Mouse (Mus musculus): ENCODE data around the gene Scube2.

Gene Scube2

DNA sequence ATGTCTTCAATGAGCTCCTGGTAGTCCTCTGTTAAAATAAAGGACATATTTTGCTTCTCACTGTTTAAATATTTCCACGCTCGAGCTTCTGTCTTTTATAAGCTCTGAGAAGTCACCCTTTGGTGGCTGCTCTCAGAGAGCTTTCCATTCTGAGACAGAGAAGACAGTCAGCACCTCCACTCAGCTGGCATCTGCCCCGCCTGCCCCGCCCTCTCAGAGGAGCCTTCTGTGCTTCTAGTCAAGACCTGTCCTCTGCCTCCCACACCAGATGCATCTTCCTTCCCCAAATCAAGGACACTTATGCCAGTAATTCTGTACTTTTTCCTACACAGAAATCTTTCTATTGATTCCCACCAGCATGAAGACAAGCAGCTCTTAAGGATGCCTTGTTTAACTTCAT is 64.9 kb downstream of the Scube2 start:
- DNase-seq (ENCODE audit: low spot score in 2 of 2), result no peak

DNA sequence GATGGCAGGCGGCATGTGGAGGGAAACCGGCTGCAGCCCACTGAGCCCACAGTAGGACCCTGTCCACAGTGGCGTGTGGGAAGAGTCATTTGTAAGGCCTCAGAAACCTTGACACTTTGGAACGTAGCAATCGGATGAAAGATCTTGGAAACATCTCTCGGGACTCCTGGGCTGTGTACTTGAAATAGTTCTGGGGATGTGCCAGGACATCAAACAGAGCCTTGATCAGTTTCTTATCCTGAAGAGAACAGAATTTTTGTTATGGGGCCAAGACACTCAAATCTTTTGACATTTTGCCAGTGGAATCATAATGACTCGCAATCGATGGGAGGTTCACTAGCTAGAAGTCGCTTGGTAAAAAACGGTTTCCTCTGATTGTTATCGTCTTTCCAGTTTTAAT is 66.3 kb downstream of the Scube2 start:
- no peak for DNase-seq (ENCODE audit: low spot score in 2 of 2)

DNA sequence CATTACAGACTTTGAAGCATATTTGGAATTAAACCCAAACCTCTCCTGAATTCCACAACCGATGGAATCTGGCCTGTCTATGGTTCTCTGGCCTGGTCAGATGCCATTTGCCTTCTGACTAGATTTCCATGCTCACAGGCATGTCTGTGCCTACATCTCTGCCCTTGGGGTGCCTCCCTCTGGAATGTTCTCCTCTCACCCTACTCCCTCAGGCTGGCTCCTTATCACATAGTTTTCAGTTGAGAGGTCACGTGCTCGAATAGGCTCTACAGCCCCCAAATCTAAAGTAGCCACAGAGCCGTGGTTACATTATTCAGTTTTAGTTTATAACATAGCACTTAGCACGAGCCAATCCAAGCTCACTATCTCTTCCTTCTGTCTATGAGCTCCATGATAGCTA is 69.9 kb downstream of the Scube2 start:
- no peak for DNase-seq (ENCODE audit: low spot score in 2 of 2)

DNA sequence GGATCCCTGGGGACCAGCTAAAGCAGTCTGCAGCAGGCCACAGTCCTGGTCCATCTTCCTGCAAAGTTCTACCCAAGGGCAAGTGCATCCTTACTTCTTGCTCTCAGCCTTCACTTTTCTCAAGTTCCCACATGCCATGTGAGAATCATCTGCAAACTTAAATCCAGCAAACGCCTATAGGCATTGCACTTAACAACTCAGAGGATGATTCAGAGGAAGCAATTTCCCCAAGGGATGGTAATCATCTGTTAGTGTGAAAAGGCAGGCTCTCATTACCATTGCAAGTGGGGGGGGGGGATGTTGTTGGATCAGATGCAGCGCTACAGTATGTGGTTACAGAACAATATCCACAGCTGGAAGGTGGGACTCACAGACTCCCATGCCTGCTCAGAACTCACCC is 70.9 kb downstream of the Scube2 start:
- DNase-seq (ENCODE audit: low spot score in 2 of 2), result no peak

DNA sequence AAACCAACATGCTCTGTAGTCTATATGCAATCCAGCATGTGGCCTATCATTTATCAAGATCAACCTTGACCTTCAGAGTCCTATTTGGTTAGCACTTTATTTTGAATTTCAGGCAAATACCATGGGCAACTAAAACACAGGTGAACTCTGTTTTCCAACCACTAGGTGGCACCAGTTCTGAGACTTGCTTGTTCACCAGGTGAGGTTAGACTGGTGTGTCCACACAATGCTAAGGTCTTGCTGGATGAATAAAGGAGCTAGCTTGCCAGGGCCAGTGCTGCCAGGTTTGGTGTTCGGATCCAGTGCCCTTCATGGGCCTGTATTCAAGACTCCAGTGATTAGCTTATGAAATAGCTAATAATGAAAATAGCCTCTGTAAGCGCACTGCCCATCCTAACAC is 72.7 kb downstream of the Scube2 start:
- DNase-seq (ENCODE audit: low spot score in 2 of 2), result peak in 1 of 2 experiments; percentile 64

DNA sequence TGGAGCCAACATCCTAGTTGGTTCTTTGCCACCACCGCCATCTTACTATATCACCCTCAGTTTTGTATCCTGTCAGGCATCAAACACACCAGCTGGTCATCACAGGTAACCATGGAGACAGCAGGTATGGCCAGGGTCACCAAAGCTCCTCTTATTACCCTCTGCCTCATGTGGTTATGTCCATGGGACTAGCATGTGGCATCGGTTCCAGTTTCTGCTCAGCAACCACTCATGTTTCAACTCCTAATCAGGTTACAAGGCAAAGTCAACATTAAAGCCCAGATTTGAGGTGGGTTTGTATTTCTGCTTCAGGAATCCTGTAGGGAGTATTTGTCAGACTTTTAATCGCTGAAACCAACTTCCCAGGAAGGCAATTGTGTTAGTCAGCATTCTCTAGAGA is 74.7 kb downstream of the Scube2 start:
- no peak for DNase-seq (ENCODE audit: low spot score in 2 of 2)

DNA sequence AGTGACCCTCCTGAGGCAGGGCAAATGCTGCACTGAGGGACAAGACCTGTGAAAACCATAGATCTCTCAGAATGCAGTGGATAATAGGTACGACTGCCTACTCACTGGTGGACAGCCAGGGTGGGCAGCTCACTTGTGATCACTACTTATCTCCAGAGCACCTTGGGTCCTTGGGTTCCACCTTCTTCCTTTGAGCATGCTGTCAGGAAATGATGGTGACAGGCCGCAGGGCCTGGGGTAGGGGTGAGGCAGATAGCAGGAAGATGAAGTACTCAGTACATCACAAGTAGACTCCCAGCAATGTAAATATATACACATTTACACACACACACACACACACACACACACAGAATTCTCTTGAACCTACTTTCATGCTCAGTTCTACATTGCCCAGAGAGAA is 77.6 kb downstream of the Scube2 start:
- no peak for DNase-seq (ENCODE audit: low spot score in 2 of 2)

DNA sequence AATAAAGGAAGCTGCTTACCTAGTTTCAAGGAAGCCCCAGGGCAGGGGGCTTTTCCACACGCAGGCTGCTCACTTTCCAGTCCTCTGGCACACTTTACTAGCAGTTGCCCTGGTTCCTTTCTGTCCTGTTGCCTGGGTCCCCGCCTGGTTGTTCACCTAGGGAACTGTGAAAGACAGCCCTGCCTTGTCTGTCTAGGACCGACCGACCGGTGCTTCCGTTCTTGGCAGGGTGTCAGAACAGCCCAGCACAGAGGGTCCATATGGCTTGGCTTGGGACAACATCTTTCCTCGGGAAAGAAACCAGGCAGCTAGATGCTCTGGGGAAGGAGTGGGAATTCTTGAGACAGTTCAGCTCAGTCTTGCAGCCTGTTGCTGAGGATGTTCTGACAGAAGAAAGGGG is 82.2 kb downstream of the Scube2 start:
- DNase-seq (ENCODE audit: low spot score in 2 of 2), result peak in 1 of 2 experiments; percentile 13

DNA sequence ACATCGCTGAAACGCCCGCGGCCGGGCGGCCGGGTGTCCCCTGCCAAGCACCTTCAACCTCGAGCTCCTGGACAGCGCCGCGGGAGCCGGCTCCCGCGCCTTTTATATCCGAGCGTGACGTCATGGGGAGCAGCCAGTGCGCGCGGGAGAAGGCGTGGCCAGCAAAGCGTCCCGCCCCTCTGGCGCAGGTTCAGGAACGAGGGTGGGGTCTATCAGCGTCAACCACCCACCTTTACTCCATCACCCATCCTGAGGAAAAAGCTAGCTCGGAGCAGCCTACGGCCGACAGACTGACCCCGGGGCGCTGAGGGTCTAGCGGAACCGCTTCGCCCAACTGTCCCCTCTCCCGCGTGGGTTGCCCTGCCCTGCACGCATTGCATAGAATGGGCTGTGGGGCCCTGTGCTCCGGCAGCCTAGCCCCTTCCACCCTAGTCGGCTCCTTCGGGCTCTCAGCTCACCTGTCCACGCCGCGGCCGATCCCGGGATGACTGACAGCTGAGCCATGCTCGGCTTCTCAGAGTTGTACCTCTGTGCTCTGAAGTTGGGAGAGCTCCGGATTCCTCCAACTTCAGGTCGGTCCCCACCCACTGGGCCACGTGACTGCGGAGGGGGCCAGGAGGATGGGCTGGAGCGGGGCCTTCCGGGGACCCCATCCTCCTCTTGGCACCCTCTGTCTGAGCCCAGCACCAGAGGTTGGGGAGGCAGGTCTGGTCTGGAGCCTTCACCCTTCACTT is 83.8 kb downstream of the Scube2 start, which contains the start of gene Nrip3:
Nrip3 (minus strand) TSS at position 556 of the 734 bp plus-strand sequence.
- DNase-seq (ENCODE audit: low spot score in 2 of 2), result peak; percentile 38 to 79

DNA sequence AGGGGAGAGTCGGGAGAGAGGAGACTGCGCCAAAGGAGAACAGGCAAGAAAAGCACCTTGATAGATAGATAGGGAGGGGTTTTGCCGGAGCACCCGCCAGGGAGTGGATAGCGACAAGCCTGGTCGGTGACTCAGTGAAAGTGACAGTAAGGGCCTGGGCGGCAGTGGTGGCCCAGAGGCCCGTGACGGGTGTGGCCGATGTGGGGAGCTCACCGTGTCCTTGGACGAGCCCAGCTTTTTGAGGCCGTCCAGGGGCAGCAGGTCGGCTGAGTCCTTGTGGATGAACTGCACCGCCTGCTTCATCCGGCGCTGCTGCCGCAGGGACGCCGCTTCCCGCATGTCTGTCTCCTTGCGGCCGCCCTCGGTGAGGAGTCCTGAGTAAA is 84.4 kb downstream of the Scube2 start:
- no peak for DNase-seq (ENCODE audit: low spot score in 2 of 2)

DNA sequence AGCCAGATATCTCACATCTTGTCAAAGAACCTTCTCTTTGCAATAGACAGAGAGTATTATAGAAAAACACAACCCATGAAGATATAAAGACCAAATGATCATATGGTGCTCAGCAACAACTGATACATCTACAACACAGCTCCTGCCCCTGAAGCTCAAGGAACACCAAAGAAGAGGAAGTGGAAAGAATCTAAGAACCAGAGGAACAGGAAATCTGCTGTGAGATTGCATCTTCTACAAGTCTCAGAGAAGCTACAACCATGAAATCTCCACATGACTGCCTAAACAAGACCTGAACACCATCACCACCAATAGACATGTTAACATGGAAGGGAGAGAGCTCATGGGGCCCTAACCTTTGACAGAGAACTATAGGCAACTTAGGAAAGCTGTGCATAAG is 93.2 kb downstream of the Scube2 start:
- DNase-seq (ENCODE audit: low spot score in 2 of 2), result no peak

DNA sequence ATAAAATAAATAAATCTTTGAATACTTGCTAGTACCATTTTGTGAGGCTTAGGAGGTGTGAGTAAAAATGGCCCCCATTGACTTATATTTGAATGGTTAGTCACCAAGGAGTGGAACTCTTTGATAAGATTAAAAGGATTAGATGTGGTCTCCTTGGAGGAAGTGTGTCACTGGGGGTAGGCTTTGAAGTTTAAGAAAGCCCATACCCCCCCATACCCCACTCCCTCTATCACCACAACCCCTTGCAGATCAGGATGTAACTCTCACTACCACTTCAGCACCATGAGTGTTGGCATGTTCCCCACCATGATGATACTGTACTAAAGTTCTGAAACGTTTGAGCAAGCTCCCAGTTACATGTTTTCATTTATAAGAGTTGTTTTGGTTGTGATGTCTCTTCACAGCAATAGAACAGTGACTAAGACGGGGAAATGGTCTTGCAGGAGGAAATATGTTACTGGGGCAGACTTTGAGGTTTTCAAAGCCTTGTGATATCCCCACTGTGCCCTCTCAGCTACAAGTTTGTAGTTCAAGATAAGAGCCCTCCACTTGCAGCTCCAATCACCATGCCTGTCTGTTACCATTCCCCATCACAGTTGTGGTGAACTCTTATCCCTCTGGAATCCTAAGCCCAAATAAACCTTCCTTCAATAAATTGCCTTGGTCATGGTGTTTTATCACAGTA is 96.6 kb downstream of the Scube2 start:
- no peak for DNase-seq (ENCODE audit: low spot score in 2 of 2)

DNA sequence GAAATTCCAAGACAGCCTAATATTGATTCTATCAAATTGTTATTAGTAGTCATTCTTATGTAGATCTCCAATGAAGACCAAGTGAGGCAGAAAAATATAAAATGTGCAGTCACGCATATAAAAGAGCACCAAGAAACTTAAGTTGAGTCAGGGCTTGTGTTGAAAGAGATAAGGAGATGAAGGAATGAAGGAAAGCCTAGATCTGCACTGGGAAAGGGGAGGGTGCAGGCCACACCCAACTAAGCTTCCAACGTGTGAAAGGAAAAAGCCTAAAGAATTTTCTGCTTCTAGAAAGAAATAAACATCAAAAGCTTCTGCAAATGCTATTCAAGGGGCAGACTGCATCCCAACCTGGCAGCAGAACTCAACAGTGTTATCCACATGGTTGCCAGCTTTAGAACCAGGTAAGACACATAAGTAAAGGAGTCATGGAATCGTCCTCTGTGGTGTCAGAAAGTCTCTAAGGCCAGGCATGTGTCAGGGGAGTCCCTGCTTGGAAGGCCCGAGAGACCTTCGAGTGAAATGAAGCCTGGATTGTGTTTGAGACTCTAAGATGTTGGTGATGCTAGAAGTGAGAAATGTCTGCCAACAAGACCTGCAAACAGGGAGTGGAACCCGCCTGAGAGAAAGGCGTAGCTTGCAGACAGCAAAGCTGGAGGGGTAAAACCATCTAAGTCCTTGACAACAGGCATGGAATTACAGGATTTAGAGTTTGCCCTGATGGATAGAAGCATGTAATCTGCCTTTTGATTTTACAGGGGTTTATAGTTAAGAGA is 97.7 kb downstream of the Scube2 start:
- DNase-seq (ENCODE audit: low spot score in 2 of 2), result no peak

DNA sequence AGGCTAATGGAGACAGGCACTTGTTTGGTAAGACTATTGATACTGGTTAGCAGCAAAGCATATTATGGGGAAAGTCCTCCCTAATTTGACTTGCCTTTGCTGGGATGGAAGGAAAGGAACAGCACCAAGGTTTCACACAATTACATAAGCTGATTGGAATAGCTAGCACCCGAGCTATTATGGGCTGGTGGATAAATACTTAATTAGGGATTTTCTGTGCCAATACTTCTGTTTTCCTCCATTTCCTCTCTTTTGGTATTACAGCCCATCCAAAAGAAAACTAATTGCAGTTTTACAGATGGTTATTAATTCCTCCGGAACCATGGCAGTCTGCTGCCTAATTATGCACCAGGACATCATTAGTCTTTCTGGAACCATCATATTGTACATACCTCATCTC is 101.5 kb downstream of the Scube2 start:
- no peak for DNase-seq (ENCODE audit: low spot score in 2 of 2)

DNA sequence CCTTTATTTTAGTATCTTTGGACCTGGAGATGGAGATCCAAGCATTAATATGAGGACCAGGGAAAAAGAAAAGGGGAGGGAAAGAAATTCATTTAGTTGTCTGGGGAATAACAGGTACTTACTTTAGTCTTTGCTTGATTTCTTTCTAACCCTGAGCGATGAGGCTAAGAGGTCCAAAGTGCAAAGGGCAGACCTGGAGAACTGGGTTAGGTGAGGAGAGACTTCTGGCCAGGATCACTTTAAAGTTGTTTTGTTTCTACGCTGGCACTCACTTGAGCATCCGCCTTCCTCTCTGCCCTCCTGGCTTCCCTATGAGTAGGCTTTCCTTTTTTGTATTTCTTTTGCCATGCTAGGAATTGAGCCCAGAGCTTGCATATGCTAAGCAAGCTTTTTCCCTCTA is 109.2 kb downstream of the Scube2 start:
- DNase-seq (ENCODE audit: low spot score in 2 of 2), result no peak

DNA sequence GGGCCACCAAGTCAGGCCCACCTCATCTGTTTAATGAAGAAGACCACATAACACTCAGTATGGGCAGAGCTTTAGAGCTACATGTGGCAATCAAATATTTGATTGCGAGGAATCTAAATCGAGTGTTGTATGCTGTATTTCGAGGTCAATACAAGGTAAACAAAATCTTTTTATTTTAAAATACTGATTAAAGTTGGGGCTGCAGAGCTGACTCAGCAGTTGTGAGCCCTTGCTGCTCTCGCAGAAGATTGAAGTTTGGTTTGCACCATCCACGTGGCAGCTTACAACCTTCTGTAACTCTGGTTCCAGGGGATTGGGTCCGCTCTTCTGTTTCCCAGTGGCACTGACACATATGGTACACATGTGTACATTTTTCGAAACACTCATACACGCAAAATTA is 111.4 kb downstream of the Scube2 start:
- DNase-seq (ENCODE audit: low spot score in 2 of 2), result no peak

DNA sequence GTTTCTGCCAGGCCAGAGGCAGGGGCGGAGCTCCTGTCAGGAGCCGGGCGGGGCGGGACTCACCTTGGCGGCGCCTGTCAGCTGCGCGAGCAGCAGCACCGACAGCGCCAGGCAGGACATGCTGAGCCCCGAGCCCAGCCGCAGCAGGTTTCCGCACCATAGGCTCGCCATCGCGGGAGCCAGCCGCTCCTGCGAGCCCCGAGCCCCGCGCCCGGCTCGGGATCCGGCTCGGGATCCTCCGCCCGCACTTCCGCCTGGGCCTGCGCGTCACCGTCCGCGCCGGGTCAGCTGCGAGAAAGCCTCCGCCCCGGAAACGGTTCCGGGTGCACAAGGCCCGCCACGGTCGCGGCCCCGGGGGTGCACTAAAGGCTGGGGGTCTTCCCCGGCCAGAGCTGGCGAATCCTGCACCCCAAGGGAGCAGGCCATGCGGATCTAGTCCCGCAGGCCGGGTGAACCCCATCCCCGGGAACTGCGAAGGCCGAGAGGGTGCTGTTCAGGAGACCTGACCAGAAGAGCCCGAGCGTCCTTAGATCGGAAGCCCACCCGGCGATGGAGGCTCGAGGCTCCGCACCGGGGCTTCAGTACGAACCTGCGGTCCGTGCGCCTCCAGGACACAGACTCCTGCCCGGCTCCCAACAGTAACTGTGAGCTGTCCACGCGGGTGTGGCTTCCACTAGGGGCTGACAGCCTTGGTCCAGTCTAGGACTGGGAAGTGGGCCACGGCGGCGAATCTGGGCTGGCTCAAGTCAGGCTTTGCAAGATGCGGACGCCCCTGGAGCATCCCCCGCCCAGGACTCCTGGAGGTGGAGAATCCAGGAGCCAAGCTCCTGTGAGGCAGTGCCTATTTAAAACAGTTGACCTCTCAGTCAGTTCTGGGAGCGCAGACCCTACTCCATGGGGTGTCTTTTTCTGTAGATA is 113.2 kb downstream of the Scube2 start, which contains the start of gene Tmem9b:
Tmem9b (minus strand) TSS at position 868 of the 918 bp plus-strand sequence.
- peak; percentile 56 to 80 for DNase-seq (ENCODE audit: low spot score in 2 of 2)

DNA sequence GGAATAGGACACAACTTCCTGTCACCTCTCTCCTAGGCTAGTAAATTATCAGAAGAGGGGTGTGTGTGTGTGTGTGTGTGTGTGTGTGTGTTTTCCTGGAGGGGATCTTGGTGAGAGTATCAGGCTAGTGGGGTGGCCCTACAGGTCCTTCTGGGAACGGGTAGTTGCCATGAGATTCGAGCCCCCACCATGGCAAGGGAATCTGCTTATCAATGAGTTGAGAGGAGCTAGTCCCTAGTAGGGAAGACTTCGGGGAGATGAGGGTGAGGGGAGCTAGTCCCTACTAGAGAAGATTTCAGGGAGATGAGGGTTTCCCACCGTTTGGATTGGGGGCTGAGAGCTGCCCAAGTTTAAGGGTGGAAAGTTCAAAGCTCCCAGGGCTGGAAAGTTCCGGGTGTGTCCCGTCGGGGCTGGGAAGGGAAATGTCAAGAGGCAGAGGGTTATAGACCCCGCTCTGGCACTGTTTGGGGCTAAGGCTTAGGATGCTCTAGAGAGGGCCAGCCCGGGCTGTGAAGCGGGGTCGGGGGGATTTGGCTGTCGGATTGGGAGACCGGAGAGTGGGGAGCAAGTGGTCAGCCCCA is 114.0 kb downstream of the Scube2 start:
- no peak for DNase-seq (ENCODE audit: low spot score in 2 of 2)
